Comparison of ENCODE assay signal across 8 mouse cellular contexts in genomic region chr11:75092656-75093055, GRCm38 (mm10).
DNase-seq lines count a peak whose midpoint lies in the region; ATAC-seq lines count a peak whose summit lies in the region.

No protein-coding gene starts in this region.

- 45% methylated on average over 5 of the region's 5 CpGs for WGBS in intestine, embryonic 14.5 days

- peaks cover 11% of the 10 kb centered on the region for H3K4me1 ChIP-seq in intestine, embryonic 14.5 days (replicated peaks; ENCODE audit: control insufficient read depth, insufficient read depth, low read length)

- no peak overlapping the region for H3K4me3 ChIP-seq in intestine, embryonic 14.5 days (ENCODE audit: low read depth, low read length)

- H3K9ac ChIP-seq in intestine, embryonic 14.5 days (ENCODE audit: low read length): no peak overlapping the region

- H3K9me3 ChIP-seq in intestine, embryonic 14.5 days (ENCODE audit: control insufficient read depth, low read length): no peaks in the 10 kb centered on the region

- peak; percentile 40 for DNase-seq in left cerebral cortex, postnatal 4 days
- DNase-seq in left cerebral cortex, adult 9 months (ENCODE audit: low spot score in 2 of 2): no peak
- peak; percentile 67 to 68 for DNase-seq in cerebellum, postnatal 14 days
- peak; percentile 54 for DNase-seq in intestine, embryonic 14.5 days (ENCODE audit: low spot score)
- DNase-seq in lung, postnatal 25 days (ENCODE audit: low spot score): peak; percentile 46
- no peak for DNase-seq in right cerebral cortex, postnatal 14 days

- H3K4me2 ChIP-seq in intestine, embryonic 14.5 days (ENCODE audit: low read length): no peak overlapping the region

- no peaks in the 10 kb centered on the region for H3K36me3 ChIP-seq in intestine, embryonic 14.5 days (ENCODE audit: control insufficient read depth, insufficient read depth, low read length)

- no peak for ATAC-seq in intestine, embryonic 14.5 days (replicated peaks; ENCODE audit: low FRiP score, low TSS enrichment, low read depth)
- no peak for ATAC-seq in inflammation-experienced regulatory T-cells, adult 6 months
- no peak for ATAC-seq in erythroid progenitor cell, adult 5-6 weeks (replicated peaks; ENCODE audit: low FRiP score, poor library complexity, severe bottlenecking)

- H3K27ac ChIP-seq in intestine, embryonic 14.5 days (ENCODE audit: low read depth): peak overlapping the region; percentile 64

- intact Hi-C loops in left cerebral cortex, postnatal 4 days (cut with DNase I): no loop called here

- H3K27me3 ChIP-seq in intestine, embryonic 14.5 days (replicated peaks; ENCODE audit: control insufficient read depth, insufficient read depth, low read length): no peaks in the 10 kb centered on the region

Comparison
In these comparisons a context has a peak if more than half of its experiments do, and no peak if none do; other contexts are left out.
1. DNase-seq: peak in left cerebral cortex, postnatal 4 days (single experiment), cerebellum, postnatal 14 days (2 of 2), intestine, embryonic 14.5 days (single experiment) and lung, postnatal 25 days (single experiment); none in left cerebral cortex, adult 9 months (0 of 2) and right cerebral cortex, postnatal 14 days (single experiment).